ENCODE assay signal across 9 mouse cellular contexts in the genomic region with DNA sequence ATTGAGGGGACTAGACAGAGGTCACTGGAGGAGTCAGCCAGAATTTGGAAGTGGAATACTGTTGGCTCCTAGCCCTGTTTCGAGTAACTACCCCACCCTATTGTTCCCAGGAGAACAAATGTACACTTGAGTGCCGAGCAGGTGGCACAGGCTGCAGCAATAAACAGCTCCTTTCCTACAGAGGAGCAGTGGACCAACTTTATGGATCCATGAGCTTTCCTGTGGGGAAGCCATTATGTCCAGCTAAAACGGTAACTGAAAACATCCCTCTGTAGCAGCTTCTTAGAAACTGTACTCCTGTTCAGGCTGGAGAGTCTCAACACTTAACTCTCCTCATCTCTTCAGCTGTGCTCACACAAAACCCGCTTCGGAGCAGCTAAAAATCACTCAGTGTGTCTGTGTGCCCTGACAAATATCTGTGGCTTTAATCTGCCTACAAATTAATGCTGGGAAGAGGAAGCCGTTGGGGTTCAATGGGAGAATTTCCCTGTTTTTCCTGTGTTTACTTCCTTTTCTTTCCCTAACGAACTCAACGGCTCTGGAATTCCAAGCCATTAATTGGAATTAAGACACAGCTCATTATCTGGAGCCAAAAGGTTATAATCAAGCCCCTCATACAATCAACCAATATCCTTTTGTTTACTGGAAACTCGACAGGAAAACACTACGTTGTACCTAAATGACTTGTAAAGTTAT.
DNase-seq lines count a peak whose midpoint lies in the region; ATAC-seq and TF ChIP-seq lines count a peak whose summit lies in the region.
"Had no signal": no experiment of that assay in that cellular context is flagged by ENCODE, and none has a peak within 500 bp of the region (broad histone marks: within the 10 kb centered on the region; RNA-seq: fewer than 3 reads in every experiment).

No protein-coding gene starts in this region.

- no peak overlapping the region for H3K9ac ChIP-seq in forebrain, postnatal 0 days
- no peak overlapping the region for H3K9ac ChIP-seq in limb, embryonic 13.5 days
- H3K9ac ChIP-seq: heart, embryonic 15.5 days had no signal

- WGBS in forebrain, postnatal 0 days: 10% methylated on average over 10 of the region's 10 CpGs
- WGBS in limb, embryonic 13.5 days: 21% methylated on average over 10 of the region's 10 CpGs

- H3K27ac ChIP-seq in forebrain, postnatal 0 days (ENCODE audit: low read depth, low read length): no peak overlapping the region; the same call in 1 of the 2 replicates
- no peak overlapping the region for H3K27ac ChIP-seq in limb, embryonic 13.5 days
- H3K27ac ChIP-seq in layer of hippocampus, adult 2 months: no peak overlapping the region
- H3K27ac ChIP-seq: heart, embryonic 15.5 days had no signal

- ATAC-seq in forebrain, postnatal 0 days: no peak; the same call in 1 of the 2 replicates
- peak; percentile 85 for ATAC-seq in limb, embryonic 13.5 days (ENCODE audit: low FRiP score, low read depth)

- no peak overlapping the region for H3K4me2 ChIP-seq in forebrain, postnatal 0 days (ENCODE audit: low read depth)
- H3K4me2 ChIP-seq in limb, embryonic 13.5 days (replicated peaks): peak overlapping the region; percentile 11; the same call in 1 of the 2 replicates
- H3K4me2 ChIP-seq: heart, embryonic 15.5 days had no signal

- DNase-seq in embryo, embryonic 11 days: peak; percentile 18
- DNase-seq in embryo, embryonic 10.5 days (ENCODE audit: low spot score): no peak
- DNase-seq in Muller cell, postnatal 12 days (ENCODE audit: inconsistent ontology term): peak; percentile 82
- DNase-seq in forebrain, postnatal 0 days: peak; percentile 26
- no peak for DNase-seq in frontal cortex, adult 2 months (ENCODE audit: extremely low spot score in 1 of 2, low spot score in 1 of 2)
- DNase-seq in layer of hippocampus, adult 2 months (ENCODE audit: low spot score in 2 of 2): no peak
- DNase-seq in layer of hippocampus, adult 9-11 months: no peak

- H3K4me1 ChIP-seq in forebrain, postnatal 0 days (ENCODE audit: insufficient read depth): peaks cover 8% of the 10 kb centered on the region; the same call in 1 of the 2 replicates
- H3K4me1 ChIP-seq in limb, embryonic 13.5 days: peaks cover 10% of the 10 kb centered on the region

- H3K27me3 ChIP-seq in forebrain, postnatal 0 days (ENCODE audit: insufficient read depth, low read length): no peaks in the 10 kb centered on the region
- H3K27me3 ChIP-seq in limb, embryonic 13.5 days: peaks cover 7% of the 10 kb centered on the region; the same call in 1 of the 2 replicates
- H3K27me3 ChIP-seq: heart, embryonic 15.5 days had no signal

- no peaks in the 10 kb centered on the region for H3K36me3 ChIP-seq in forebrain, postnatal 0 days (ENCODE audit: insufficient read depth)
- H3K36me3 ChIP-seq in limb, embryonic 13.5 days: no peaks in the 10 kb centered on the region
- H3K36me3 ChIP-seq: heart, embryonic 15.5 days had no signal

- no peaks in the 10 kb centered on the region for H3K9me3 ChIP-seq in forebrain, postnatal 0 days (ENCODE audit: low read length)
- no peaks in the 10 kb centered on the region for H3K9me3 ChIP-seq in limb, embryonic 13.5 days
- H3K9me3 ChIP-seq: heart, embryonic 15.5 days had no signal

- no peak for TF ChIP-seq CTCF in forebrain, postnatal 0 days (IDR thresholded peaks at IDR 0.05; ENCODE audit: low read depth)
- TF ChIP-seq CTCF in layer of hippocampus, adult 2 months (conservative IDR thresholded peaks at IDR 0.05): no peak

- H3K4me3 ChIP-seq in forebrain, postnatal 0 days (ENCODE audit: low read depth, low read length): no peak overlapping the region
- H3K4me3 ChIP-seq in limb, embryonic 13.5 days: no peak overlapping the region
- no peak overlapping the region for H3K4me3 ChIP-seq in layer of hippocampus, adult 2 months
- H3K4me3 ChIP-seq: heart, embryonic 15.5 days had no signal

Comparison
In these comparisons a context has a peak if more than half of its experiments do, and no peak if none do; other contexts are left out.
1. DNase-seq: peak in embryo, embryonic 11 days (single experiment), Muller cell, postnatal 12 days (single experiment) and forebrain, postnatal 0 days (single experiment); none in embryo, embryonic 10.5 days (single experiment), frontal cortex, adult 2 months (0 of 2), layer of hippocampus, adult 2 months (0 of 2) and layer of hippocampus, adult 9-11 months (single experiment).